Mouse (Mus musculus) hindbrain, embryonic 11.5 days (tissue): Measurements from ENCODE around the gene Adh1. TPM values are rescaled to one million over a fixed set of nuclear protein-coding genes. Genes with fewer than 3 reads are reported as not detected.

Experiments used
- ATAC-seq: fragments of 200-750 bp; cut with Nextera tagmentation; 2 replicates; pipeline ENCODE4 v1.8.0; 2017; ENCODE audit warnings: mild to moderate bottlenecking, moderate TSS enrichment, moderate library complexity; ENCODE audit not compliant: low FRiP score
- DNase-seq: peaks from one replicate; pipeline ENCODE4 v3.0.0-alpha.2; 2015; ENCODE audit warnings: low spot score
- H3K27ac ChIP-seq: fragments of 300-500 bp; sonication (generic); 2 replicates; pipeline ENCODE4 v1.5.1; 2014; ENCODE audit warnings: mild to moderate bottlenecking, low read depth, low read length
- H3K27me3 ChIP-seq: fragments of 300-500 bp; sonication (generic); 2 replicates; pipeline ENCODE4 v1.6.1; 2014; ENCODE audit warnings: mild to moderate bottlenecking, low read length, moderate library complexity, mixed read lengths; ENCODE audit not compliant: control insufficient read depth, insufficient read depth
- H3K36me3 ChIP-seq: fragments of 300-500 bp; sonication (generic); 2 replicates; pipeline ENCODE4 v1.6.1; 2014; ENCODE audit warnings: mild to moderate bottlenecking, low read length, moderate library complexity, mixed read lengths; ENCODE audit not compliant: control insufficient read depth, insufficient read depth
- H3K4me1 ChIP-seq: fragments of 300-500 bp; sonication (generic); replicated peaks from 2 replicates; pipeline ENCODE4 v1.6.1; 2014; ENCODE audit warnings: low read length, mixed read lengths; ENCODE audit not compliant: control insufficient read depth, insufficient read depth
- H3K4me2 ChIP-seq: fragments of 300-500 bp; sonication (generic); replicated peaks from 2 replicates; pipeline ENCODE4 v1.6.1; 2014; ENCODE audit warnings: mild to moderate bottlenecking, low read depth, low read length
- H3K4me3 ChIP-seq: fragments of 300-500 bp; sonication (generic); 2 replicates; pipeline ENCODE4 v1.5.1; 2014; ENCODE audit warnings: low read depth, low read length
- H3K9ac ChIP-seq: fragments of 300-500 bp; sonication (generic); 2 replicates; pipeline ENCODE4 v1.6.1; 2014; ENCODE audit warnings: low read depth, low read length
- H3K9me3 ChIP-seq: fragments of 300-500 bp; sonication (generic); 2 replicates; pipeline ENCODE4 v1.6.1; 2016; ENCODE audit warnings: low read length; ENCODE audit not compliant: control insufficient read depth
- WGBS: fragments of 180-500 bp; shearing (Covaris S2); extraction: QIAGEN DNeasy Blood & Tissue Kit; methylation state at CpG from one replicate; pipeline ENCODE4 v1.1.7; 2014; 5-methylcytosine and 5-hydroxymethylcytosine counted together
- polyA plus RNA-seq: library from polyadenylated mRNA; unstranded; fragments of >200 nt; fragmentation: Nextera tagmentation; extraction: Ambion mirVana; gene quantifications from 2 replicates; pipeline ENCODE4 v1.2.1, GENCODE M21; 2014

Adh1 gene
- polyA plus RNA-seq = 0.29 and 0.59 TPM in 2 replicates

DNA sequence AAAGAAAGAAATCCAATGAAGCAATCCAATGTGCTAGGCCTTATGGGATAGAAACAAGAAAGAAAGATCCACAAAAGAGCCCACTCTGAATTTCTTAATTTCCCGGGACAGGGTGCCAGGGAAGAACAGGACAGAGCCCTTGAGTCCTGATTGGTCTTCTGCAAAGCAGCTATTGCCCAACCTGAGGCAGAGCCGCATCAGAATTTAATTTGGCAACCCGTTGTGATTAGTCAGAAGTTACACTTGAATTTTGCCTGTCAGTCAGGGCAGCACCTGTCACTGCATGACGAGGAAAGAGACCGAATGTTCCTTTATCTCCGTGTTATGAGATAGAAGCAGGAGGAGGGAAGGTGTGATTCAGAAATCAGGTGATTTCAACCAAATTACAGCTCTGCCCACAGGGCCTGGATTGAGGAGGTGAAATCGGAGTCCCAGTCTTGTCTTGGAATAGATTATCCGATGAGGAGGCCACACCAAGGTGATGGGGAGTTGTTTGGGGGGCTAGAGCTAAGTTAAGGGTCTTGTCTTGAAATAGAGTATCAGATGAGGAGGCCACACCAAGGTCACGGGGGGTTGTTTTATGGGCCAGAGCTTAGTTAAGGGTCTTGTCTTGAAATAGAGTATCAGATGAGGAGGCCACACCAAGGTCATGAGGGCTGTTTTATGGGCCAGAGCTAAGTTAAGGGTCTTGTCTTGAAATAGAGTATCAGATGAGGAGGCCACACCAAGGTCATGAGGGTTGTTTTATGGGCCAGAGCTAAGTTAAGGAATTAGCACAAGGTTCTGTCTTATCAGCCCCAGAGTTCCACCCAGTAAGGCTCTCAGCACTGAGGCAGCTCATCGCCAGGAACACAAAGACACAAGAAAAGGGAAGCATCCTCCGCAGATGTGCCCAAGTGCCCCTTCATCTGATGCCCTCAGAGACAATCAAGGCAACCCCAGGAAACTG, at the start of gene Adh1:
Gene Adh1, plus strand, starts transcription at position 271 of the 949 bp plus-strand sequence.
- ATAC-seq = no peak
- Histone ChIP-seq H3K36me3 (no peaks in the 10 kb centered on the region), H3K4me1 (no peaks in the 10 kb centered on the region), H3K4me2 (no peak within 1 kb of the TSS), H3K27me3 (no peaks in the 10 kb centered on the region), H3K27ac (no peak within 1 kb of the TSS), H3K9ac (no peak within 1 kb of the TSS), H3K4me3 (no peak within 1 kb of the TSS), H3K9me3 (no peaks in the 10 kb centered on the region)
- WGBS = 91% methylated on average over 11 of the region's 11 CpGs
- DNase-seq = no peak

GRCm38 (mm10) chr3:138212431-138212951, 48.3 kb upstream of the Adh1 start:
- Histone ChIP-seq H3K4me3 (no peak overlapping the region), H3K4me1 (no peaks in the 10 kb centered on the region), H3K9me3 (no peaks in the 10 kb centered on the region), H3K9ac (no peak overlapping the region), H3K27ac (no peak overlapping the region), H3K27me3 (no peaks in the 10 kb centered on the region), H3K4me2 (no peak overlapping the region), H3K36me3 (no peaks in the 10 kb centered on the region)
- 94% methylated on average over 4 of the region's 4 CpGs for WGBS
- DNase-seq (no peak), ATAC-seq (no peak)

DNA sequence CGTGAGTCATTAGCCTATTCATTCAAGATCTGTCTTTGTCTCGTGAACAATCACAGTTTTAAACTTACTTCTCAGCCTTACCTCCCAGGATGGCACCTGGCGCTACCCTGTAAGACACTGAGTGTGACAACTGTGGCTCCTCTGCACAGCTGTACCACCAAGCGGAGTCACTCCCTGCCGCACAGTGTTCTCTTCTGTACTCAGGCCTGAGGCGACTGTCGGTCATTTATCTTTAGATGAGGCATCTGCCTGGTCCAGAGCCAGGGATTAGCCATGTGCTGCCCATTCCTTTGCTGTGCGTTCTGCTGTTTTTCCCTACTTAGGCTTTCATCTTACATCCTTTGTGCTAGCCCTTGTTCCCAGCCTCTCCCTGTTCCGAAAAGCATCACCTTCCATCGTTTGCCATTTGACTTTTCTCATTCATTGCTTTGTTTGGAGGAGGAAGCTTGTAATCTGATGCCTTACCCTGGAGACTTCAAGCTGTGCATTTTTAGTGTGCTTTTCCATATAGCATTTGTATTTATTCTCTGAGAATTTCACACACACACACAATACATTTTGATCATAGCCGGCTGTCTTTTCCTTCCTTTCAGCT, 45.3 kb upstream of the Adh1 start:
- Histone ChIP-seq H3K4me1 (no peaks in the 10 kb centered on the region), H3K4me3 (no peak overlapping the region), H3K36me3 (no peaks in the 10 kb centered on the region), H3K9me3 (no peaks in the 10 kb centered on the region), H3K27me3 (no peaks in the 10 kb centered on the region), H3K4me2 (no peak overlapping the region), H3K27ac (no peak overlapping the region), H3K9ac (no peak overlapping the region)
- peak; percentile 44 for DNase-seq
- WGBS = 30% methylated on average over 11 of the region's 11 CpGs
- peak; percentile 83 for ATAC-seq

- Histone ChIP-seq H3K4me1 (no peaks in the 10 kb centered on the region), H3K36me3 (no peaks in the 10 kb centered on the region), H3K27me3 (no peaks in the 10 kb centered on the region), H3K4me2 (no peak overlapping the region), H3K27ac (no peak overlapping the region), H3K9me3 (no peaks in the 10 kb centered on the region), H3K9ac (no peak overlapping the region), H3K4me3 (no peak overlapping the region)
- ATAC-seq (no peak), DNase-seq (no peak)
- WGBS = 88% methylated on average over 8 of the region's 8 CpGs
Measured at GRCm38 (mm10) chr3:138216091-138216490, 44.7 kb upstream of the Adh1 start.

- ATAC-seq (no peak), DNase-seq (no peak)
- no peak within 1 kb of the TSS for H3K4me2 ChIP-seq
- no peaks in the 10 kb centered on the region for H3K27me3 ChIP-seq
- H3K27ac ChIP-seq = no peak within 1 kb of the TSS
- no peaks in the 10 kb centered on the region for H3K4me1 ChIP-seq
- 79% methylated on average over 10 of the region's 10 CpGs for WGBS
- no peaks in the 10 kb centered on the region for H3K9me3 ChIP-seq
- H3K36me3 ChIP-seq = no peaks in the 10 kb centered on the region
- H3K9ac ChIP-seq = no peak within 1 kb of the TSS
- no peak within 1 kb of the TSS for H3K4me3 ChIP-seq
Measured at GRCm38 (mm10) chr3:138217631-138218264, 43.0 kb upstream of the Adh1 start, which contains the start of gene Adh7. Gene Adh7 (plus strand): TSS chr3:138217760.

DNA sequence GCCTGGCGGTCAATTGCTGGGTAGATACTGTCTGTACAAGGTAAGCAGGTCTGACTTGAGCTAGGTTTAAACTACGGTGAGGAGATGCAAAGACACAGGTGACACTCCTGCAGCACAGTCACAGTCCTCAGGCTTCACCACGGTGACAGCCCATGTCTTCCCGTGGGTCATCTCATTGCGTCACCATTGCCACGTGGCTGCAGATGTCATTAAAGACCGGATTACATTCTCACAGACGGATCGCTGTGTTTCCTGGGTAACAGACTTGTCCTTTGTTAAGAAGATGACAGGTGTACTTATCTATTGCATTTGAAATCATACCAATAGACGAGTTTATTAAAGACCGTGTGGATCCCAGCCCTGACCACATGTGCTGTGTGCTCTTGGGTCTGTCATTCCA, 39.7 kb upstream of the Adh1 start:
- 82% methylated on average over 11 of the region's 11 CpGs for WGBS
- Histone ChIP-seq H3K36me3 (no peaks in the 10 kb centered on the region), H3K9me3 (no peaks in the 10 kb centered on the region), H3K27me3 (no peaks in the 10 kb centered on the region), H3K4me1 (no peaks in the 10 kb centered on the region), H3K4me2 (no peak overlapping the region), H3K27ac (no peak overlapping the region), H3K4me3 (no peak overlapping the region), H3K9ac (no peak overlapping the region)
- no peak for ATAC-seq
- DNase-seq = no peak

- Histone ChIP-seq H3K27me3 (no peaks in the 10 kb centered on the region), H3K9ac (no peak overlapping the region), H3K4me2 (no peak overlapping the region), H3K9me3 (no peaks in the 10 kb centered on the region), H3K4me1 (no peaks in the 10 kb centered on the region), H3K27ac (no peak overlapping the region), H3K4me3 (no peak overlapping the region), H3K36me3 (no peaks in the 10 kb centered on the region)
- WGBS = 72% methylated on average over 4 of the region's 4 CpGs
- no peak for ATAC-seq
- DNase-seq = no peak
Measured at GRCm38 (mm10) chr3:138222511-138222910, 38.3 kb upstream of the Adh1 start.

DNA sequence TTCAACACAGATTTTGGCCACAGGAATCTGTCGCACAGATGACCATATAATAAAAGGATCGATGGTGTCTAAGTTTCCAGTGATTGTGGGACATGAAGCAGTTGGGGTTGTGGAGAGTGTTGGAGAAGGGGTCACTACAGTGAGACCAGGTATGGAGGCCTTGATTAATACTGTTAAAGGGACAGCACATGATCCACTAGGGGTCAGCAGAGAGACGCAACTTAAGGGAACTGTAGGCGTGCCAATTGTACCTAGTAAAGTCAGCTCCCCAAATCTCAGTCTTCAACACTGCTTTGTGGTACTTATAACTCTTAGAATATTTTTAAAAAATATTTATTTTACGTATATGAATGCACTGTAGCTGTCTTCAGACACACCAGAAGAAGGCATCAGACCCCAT, 37.8 kb upstream of the Adh1 start:
- Histone ChIP-seq H3K27ac (no peak overlapping the region), H3K4me2 (no peak overlapping the region), H3K9ac (no peak overlapping the region), H3K27me3 (no peaks in the 10 kb centered on the region), H3K4me3 (no peak overlapping the region), H3K4me1 (no peaks in the 10 kb centered on the region), H3K9me3 (no peaks in the 10 kb centered on the region), H3K36me3 (no peaks in the 10 kb centered on the region)
- 58% methylated on average over 5 of the region's 5 CpGs for WGBS
- peak; percentile 43; the same call in 1 of the 2 replicates for ATAC-seq
- DNase-seq = peak; percentile 80
